Mouse (Mus musculus) kidney, adult 8-10 months (tissue): ENCODE measurements at regions not wholly inside any gene's neighbourhood (a gene's known extent, or its start where the extent isn't known, plus 50 kb on each side); places are given as distances from the start of the nearest gene placed in this dataset.
A peak's percentile ranks its signal among the peaks of the same experiment; 100 is the strongest.

ENCODE experiments used
- DNase-seq, 2 experiments: peaks; one replicate each; pipeline ENCODE4 v3.0.0; 2022

- no peak for DNase-seq
Measured at GRCm38 (mm10) chr3:149623851-149624532, 633.6 kb upstream of the Adgrl2 start.

DNA sequence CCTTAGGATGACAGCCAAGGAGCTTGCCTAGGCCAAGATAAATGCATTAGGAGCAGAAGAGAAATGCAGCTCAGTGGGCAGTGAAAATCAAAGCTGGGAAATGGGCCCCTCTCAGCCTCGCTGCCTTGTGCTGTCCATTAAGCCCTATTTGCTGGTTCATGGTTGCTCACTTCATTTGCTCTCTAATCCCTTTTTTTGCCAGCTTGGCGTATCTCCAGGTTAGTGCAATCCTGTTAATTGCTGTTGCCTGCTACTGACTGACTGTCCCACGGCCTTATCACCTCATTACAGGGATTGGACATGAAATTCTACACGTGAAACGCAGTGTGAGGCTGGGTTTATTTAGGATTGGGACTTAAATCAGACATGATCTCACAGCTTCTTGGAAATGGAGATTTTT lies 613.5 kb upstream of the Adgrl2 start:
- DNase-seq = no peak

GRCm38 (mm10) chr3:149601276-149601675 lies 610.9 kb upstream of the Adgrl2 start:
- DNase-seq = no peak

DNA sequence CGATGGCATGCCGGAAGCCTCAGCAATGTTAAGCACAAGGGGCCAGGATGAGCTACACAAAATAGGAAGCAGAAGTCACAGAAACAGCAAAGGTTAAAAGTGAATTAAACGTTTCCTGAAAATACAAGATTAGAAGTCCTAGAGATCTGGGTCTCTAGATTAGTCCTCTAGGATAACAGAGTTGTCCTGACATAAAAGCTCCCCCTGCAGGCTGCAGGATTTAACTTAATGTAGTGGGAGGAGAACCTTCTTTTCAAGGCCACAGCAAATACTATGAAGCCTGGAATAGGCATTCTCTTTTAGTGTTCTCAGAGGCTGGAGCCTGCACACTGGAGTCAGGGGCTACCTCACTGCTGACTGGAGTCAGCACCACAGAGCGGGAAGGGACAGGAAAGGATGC lies 604.1 kb upstream of the Adgrl2 start:
- DNase-seq = peak in 1 of 2 experiments; percentile 19

DNA sequence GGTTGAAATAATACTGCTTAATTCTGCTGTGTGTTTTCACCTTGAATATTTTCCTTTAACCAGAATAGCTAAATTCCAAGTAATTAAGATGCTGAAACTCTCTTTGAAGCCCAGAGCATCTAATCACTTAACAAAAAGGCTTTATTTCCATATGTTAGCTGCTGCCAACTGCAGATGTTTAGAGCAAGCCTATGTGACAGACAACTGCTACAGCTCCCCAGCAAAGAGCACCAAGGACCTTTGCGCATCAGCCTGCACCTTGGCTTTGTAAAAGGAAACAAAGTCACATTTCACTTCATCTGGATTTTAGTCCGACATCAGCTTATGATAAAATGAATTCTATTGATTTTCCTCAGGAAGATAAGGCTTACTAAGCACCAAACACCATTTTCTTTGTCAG lies 595.4 kb upstream of the Adgrl2 start:
- no peak for DNase-seq

DNA sequence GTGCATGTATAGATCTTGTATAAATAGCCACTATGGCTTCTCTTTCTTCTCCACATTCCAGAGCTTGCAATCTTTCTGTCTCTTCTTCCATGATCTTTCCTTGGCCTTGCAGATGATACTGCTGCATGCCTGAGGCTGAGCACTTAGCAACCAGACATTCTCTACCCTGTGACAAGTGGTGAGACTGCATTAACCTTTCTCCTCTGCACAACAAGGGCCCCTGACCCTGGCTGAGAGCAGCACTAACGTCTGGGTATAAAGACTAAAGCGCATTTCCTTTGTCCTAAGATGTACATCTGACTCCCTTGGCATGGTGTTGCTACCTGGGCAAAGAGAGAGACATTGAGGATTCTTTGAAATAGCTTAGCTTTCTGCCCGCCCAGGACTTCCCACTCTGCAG lies 590.8 kb upstream of the Adgrl2 start:
- DNase-seq = no peak

DNA sequence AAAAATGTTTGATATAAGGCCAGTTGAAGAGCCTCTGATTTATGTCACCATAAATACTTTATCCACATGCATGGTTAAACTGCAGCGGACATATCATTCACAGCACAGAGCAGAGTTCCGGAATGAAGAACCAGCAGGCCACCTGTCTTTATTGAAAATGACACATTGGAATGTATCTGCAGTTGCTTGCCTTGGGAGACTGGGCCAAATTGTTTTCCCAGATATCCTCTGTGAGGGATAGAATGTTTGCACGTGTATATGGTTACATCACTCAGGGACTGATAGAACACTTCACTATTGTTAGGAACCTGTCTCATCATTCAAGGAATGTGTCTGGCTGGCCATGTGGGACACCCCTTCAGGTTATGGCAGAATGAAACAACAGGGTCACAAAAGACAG lies 585.3 kb upstream of the Adgrl2 start:
- DNase-seq = no peak

DNA sequence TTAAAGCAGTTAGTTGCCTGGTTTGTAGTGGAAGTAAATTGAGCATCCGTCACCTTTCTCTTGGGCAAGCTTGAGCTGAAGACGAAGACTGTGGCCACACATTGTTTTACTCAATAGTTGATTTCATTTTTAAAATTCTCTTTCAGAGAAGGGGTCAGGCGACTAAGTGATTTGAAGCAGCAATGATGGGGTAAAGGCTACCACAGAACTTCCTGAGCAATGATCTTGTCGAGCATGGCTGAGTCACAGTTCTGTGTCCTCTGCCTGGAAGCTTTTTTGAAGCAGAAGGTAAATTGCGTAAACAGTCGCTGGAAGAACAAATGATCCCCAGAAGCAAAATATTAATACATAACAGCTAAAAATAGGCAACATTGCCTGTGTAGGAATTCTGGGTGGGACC lies 576.5 kb upstream of the Adgrl2 start:
- DNase-seq = no peak

DNA sequence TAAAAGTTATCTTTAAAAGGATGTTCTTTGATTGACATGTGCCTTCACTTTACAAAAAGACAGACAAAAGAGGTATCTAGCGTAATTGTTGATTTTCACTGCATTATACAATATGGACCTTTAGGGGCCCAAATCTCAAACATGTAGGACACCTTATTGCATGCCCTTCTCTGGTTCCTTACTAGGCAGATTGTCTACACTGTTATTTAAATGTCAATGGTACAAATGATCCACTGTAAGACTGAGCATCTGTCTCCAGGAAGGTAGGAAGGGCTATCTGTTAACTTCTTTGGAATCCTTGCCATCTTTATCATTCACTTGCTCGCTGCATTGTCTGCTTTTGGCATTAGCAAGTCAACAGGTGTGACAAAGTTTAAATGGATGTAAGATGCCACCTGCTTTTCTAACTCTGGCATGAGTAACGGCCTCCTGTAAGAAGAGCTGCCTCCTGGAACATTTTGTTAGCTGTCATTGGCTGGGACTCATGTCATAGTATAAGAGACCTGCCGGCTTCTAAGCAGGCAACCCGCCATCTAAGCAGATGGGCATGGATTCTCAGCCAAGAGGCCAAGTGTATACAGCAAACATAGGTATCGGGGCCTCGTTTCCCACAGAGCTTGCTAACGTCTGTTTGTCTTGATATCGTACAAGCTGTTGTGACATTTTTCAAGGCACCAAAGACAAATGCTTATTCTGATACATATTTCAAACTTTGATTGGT lies 560.0 kb upstream of the Adgrl2 start:
- no peak for DNase-seq

DNA sequence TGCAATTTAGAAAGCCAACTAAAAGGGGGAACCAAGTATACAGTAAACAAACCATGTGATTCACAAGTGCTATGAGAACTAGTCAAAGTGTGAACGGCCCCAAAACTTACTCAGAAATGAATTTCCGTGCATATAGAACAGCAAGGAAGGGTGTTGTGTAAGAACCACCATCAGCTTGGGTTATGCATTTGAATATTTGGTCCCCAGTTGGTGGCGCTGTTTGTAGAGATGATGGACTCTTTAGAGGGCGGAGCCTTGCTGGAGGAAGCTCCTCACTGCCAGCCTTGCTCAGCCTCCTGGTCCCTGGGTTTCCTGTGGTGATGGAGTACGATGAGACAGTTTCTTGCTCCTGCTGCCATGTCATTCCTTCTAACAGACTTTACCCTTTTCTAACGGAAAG lies 556.7 kb upstream of the Adgrl2 start:
- no peak for DNase-seq

DNA sequence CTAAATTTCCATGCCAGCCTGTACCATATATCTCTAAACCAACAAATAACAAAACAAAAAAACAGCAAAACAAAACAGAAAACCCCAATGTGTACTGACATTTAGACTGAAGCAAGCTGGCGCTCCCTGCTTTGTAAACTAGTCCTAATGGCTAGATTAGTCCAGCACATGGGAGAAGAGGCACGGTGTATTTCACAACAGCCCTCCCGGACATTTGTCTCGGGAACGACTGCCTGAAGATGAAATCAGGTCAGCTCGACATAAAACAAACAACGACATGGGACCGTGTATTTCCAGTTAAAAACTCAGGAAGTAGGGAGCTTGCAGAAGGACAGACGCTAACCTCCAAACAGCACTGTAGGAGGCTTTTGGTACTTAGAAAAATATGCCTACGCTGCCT lies 555.9 kb upstream of the Adgrl2 start:
- DNase-seq = no peak

DNA sequence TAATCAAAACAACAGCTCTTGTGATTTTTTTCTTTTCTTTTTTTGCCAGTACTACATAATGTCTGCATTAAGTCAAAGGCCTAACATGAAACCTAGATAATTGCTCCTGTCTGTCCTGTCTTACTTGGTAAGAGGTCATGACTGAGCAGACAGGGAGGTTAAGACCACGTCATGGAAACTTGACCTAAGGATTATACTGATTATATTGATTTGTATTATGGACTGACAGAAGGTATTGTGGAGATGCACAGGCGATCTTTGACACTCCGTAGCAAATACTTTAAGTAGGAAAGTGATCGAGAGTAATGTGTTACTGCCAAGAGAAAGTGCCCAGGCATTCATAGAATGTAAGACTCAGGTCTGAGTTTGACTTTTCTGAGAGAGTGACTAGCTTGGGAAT lies 543.8 kb upstream of the Adgrl2 start:
- DNase-seq = no peak

DNA sequence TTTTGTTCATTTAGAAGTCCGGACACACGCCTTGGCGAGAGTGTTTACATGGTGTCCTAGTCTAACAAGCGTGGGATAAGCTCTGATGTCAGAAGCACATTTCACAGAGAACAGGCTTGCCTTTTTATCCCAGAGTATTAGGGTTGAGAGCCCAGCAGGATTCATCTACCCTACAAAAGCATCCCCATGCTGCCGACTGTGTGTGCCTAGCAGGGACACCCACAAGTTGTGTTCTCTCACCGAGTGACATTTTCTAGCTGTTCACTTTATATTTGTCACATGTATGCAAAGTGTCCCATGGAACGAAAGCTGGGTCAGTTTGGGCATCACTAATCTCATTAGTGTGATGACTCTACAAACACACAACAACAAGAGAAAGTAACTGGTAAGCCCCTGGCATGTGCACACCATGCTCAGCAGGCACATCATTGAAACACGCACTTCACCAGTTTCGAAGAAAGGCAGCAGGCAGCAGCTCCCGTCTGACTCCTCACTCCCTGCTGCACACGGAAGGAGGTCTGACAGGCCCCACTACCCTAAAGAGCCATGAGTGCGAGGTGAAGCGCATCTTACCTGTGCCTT lies 539.8 kb upstream of the Adgrl2 start:
- no peak for DNase-seq

- no peak for DNase-seq
Measured at GRCm38 (mm10) chr3:149526509-149526908, 536.2 kb upstream of the Adgrl2 start.

DNA sequence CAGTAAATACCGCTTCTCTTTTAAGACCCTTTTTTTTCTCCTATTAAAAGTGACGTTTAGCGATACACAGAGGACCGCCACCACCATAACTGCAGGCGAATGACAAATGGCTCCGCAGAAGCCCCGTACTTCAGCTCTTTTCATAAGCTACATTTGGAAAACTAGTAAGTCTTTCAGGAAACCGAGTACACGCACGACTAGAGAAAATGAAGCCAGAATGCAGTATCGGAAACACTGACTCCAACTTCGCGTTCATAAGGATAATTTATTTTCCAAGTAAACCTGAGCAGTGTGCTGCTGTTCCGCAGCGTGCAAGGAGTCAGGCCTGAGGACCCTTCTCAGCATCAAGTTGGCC lies 529.2 kb upstream of the Adgrl2 start:
- DNase-seq = no peak

GRCm38 (mm10) chr3:149518928-149519574 lies 528.7 kb upstream of the Adgrl2 start:
- DNase-seq = no peak

- no peak for DNase-seq
Measured at GRCm38 (mm10) chr3:149517537-149517936, 527.2 kb upstream of the Adgrl2 start.

GRCm38 (mm10) chr3:149509178-149509577 lies 518.8 kb upstream of the Adgrl2 start:
- no peak for DNase-seq

- DNase-seq = no peak
Measured at GRCm38 (mm10) chr3:149508671-149509070, 518.3 kb upstream of the Adgrl2 start.

DNA sequence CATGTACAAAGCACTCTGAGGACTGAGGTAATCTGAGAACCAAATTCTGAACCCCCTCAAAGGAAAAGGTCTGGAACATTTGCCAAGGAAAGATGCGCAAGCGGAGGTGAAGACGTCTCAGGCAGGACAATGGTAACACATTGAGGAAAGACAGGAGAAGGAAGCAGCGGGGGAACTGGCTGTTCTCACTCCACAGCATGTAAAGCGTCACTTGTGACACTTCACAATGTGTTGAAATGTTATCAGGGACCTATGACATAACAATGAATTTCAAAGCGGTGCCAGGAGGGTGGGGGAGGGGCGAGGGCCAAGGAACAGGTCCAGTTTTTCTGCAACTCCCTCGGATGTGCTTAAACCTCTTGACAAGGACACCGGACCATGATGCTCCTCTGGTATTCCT lies 515.3 kb upstream of the Adgrl2 start:
- DNase-seq = no peak

GRCm38 (mm10) chr3:149503992-149504391 lies 513.6 kb upstream of the Adgrl2 start:
- DNase-seq = no peak

GRCm38 (mm10) chr3:149500130-149500529 lies 509.8 kb upstream of the Adgrl2 start:
- DNase-seq = no peak

DNA sequence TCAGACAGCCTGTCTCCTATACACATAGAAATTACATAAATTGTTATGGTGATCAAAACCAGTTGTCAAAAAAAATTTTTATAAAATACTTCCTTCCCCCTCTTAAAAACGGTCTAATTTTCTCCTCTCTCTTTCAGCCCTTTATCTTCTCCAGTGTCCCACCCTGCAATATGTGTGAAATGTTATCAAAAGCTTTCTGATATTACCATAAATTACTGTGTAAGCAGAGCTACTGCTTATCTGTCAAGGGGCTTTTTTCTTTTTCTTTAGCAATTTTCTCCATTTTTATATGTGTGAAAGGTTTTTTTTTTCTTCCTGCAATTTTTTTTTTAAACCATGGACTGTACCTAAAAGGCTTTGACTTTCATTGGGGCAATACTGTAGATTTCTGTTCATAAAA lies 508.4 kb upstream of the Adgrl2 start:
- DNase-seq = no peak
